8 mouse cellular contexts compared by ENCODE assay signal in the genomic region with DNA sequence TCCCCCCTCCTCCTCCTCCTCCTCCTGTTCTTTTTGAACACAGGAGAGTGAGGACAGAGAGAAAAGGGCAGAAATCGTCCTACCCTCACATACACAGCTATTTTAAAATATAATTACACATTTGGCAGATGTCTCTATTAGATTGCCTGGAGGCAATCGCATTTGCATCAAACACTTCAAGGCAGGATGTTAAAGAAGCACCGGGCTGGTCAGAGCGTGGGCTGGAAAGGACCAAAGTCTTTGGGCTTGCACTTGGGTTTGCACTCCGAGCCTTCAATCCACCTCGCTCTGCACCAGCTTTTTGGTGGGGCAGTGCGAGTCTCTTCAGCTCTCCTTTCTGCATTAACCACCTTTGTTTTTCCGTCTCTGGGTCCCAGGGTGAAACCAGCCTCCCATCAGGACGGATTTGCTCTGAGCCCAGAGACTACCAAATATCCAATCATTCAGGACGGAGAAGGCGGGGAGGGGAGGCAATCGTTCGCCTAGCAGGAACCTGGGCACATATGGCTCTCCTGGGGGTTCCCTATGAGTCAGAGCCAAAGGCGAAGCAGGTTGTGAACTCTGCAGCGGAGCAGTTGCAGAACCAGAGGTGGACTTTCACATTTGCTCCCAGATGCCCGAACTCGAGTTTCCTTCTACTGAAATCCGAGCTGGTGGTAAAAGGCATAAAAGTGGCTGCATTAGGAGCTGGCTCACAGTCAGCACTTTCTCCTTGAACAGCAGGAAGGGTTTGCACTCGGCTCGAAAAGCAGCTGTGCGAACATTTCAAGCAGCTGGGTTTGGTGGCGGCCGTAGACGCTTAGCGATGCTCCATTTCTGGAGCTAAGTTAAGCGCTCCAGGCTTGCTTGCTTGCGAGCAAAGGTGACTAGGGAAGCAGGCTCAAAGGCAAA. TPM values are rescaled to one million over a fixed set of nuclear protein-coding genes. Genes with fewer than 3 reads are reported as not detected.
DNase-seq lines count a peak whose midpoint lies in the region; ATAC-seq lines count a peak whose summit lies in the region.

No protein-coding gene starts in this region.

- intact Hi-C loops in left cerebral cortex, postnatal 4 days (cut with DNase I): no loop called here

- no peaks in the 10 kb centered on the region for H3K9me3 ChIP-seq in intestine, embryonic 15.5 days
- no peaks in the 10 kb centered on the region for H3K9me3 ChIP-seq in liver, embryonic 11.5 days (ENCODE audit: control insufficient read depth, low read length)

- 1% methylated on average over 27 of the region's 27 CpGs for WGBS in intestine, embryonic 15.5 days
- WGBS in liver, embryonic 11.5 days: 3% methylated on average over 27 of the region's 27 CpGs

- H3K4me2 ChIP-seq in intestine, embryonic 15.5 days (replicated peaks): peak overlapping the region; percentile 78
- peak overlapping the region; percentile 72 for H3K4me2 ChIP-seq in liver, embryonic 11.5 days

- no peaks in the 10 kb centered on the region for H3K36me3 ChIP-seq in intestine, embryonic 15.5 days
- H3K36me3 ChIP-seq in liver, embryonic 11.5 days (ENCODE audit: control insufficient read depth, insufficient read depth, low read length): peaks cover 2% of the 10 kb centered on the region; the same call in 1 of the 2 replicates

- no peak overlapping the region for H3K27ac ChIP-seq in intestine, embryonic 15.5 days
- no peak overlapping the region for H3K27ac ChIP-seq in liver, embryonic 11.5 days (ENCODE audit: low read depth, low read length)

- peak overlapping the region; percentile 36; the same call in 1 of the 2 replicates for H3K9ac ChIP-seq in intestine, embryonic 15.5 days
- peak overlapping the region; percentile 37 for H3K9ac ChIP-seq in liver, embryonic 11.5 days (ENCODE audit: low read depth, low read length)

- H3K4me1 ChIP-seq in intestine, embryonic 15.5 days (replicated peaks): no peaks in the 10 kb centered on the region
- no peaks in the 10 kb centered on the region; the same call in 1 of the 2 replicates for H3K4me1 ChIP-seq in liver, embryonic 11.5 days (replicated peaks; ENCODE audit: control insufficient read depth, insufficient read depth, low read length)

- H3K27me3 ChIP-seq in intestine, embryonic 15.5 days (replicated peaks): no peaks in the 10 kb centered on the region
- H3K27me3 ChIP-seq in liver, embryonic 11.5 days (replicated peaks; ENCODE audit: control insufficient read depth, insufficient read depth, low read length): peaks cover 25% of the 10 kb centered on the region

- ATAC-seq in intestine, embryonic 15.5 days: peak; percentile 59
- ATAC-seq in liver, embryonic 11.5 days (replicated peaks; ENCODE audit: low FRiP score): no peak

- peak; percentile 13 for DNase-seq in left cerebral cortex, adult 11 months (ENCODE audit: low spot score)
- no peak for DNase-seq in left cerebral cortex, postnatal 4 days
- DNase-seq in brain, embryonic 18.5 days (ENCODE audit: low read depth, low spot score): peak; percentile 22
- DNase-seq in gastrocnemius, postnatal 25 days: peak; percentile 47
- peak; percentile 52 for DNase-seq in liver, embryonic 11.5 days (ENCODE audit: low spot score)
- DNase-seq in naive thymus-derived CD4-positive, alpha-beta T cell, adult 2 months (ENCODE audit: low read depth): peak; percentile 54
- DNase-seq in cerebellum, postnatal 4 days (ENCODE audit: low spot score in 2 of 2): no peak

- H3K4me3 ChIP-seq in intestine, embryonic 15.5 days (replicated peaks): peak overlapping the region; percentile 29
- H3K4me3 ChIP-seq in liver, embryonic 11.5 days (ENCODE audit: low read depth, low read length): peak overlapping the region; percentile 44

RNA-seq across cellular contexts. Expression of gene Cpm, which starts 58.1 kb away (rescaled TPM):
- total RNA-seq in left cerebral cortex, postnatal 4 days (2021): 1 to 10 TPM; 1.7 to 2.5 TPM
- 1 to 10 TPM; 2.3 to 2.4 TPM for total RNA-seq in gastrocnemius, postnatal 25 days (2021)
- polyA plus RNA-seq in intestine, embryonic 15.5 days (2015; fragmentation: Nextera tagmentation; extraction: Ambion mirVana): 44.4 and 50.7 TPM in 2 replicates
- 55.7 and 55.9 TPM in 2 replicates for polyA plus RNA-seq in liver, embryonic 11.5 days (2014; fragmentation: Nextera tagmentation; extraction: Ambion mirVana)

Comparison
In these comparisons a context has a peak if more than half of its experiments do, and no peak if none do; other contexts are left out.
1. DNase-seq: peak in left cerebral cortex, adult 11 months (single experiment), brain, embryonic 18.5 days (single experiment), gastrocnemius, postnatal 25 days (single experiment), liver, embryonic 11.5 days (single experiment) and naive thymus-derived CD4-positive, alpha-beta T cell, adult 2 months (single experiment); none in left cerebral cortex, postnatal 4 days (single experiment) and cerebellum, postnatal 4 days (0 of 2).